Mouse (Mus musculus) effector memory CD4-positive, alpha-beta T cell, adult 7 months (primary cell): ENCODE measurements around the gene Haus8. TPM values are rescaled to one million over a fixed set of nuclear protein-coding genes. Genes with fewer than 3 reads are reported as not detected.

Source experiments
- polyA plus RNA-seq: library from polyadenylated mRNA; unstranded; fragments of 100-300 nt; shearing (Covaris generic); gene quantifications from one replicate; pipeline ENCODE4 v1.2.1, GENCODE M21; 2017

The Haus8 gene
- polyA plus RNA-seq: 23.1 TPM

GRCm38 (mm10) chr8:71272286-71273150 is at the start of gene Haus8, which contains the start of gene Myo9b:
Gene Haus8 (minus strand): TSS chr8:71272934.
Gene Myo9b (plus strand): TSS chr8:71272714.

Other genes starting within 250 kb of the Haus8 start
- 54.4 TPM for gene Myo9b, start 220 bp downstream of the Haus8 start, polyA plus RNA-seq
- gene Use1, start 93.9 kb upstream of the Haus8 start, polyA plus RNA-seq: 185 TPM
- 17.4 TPM for gene Ocel1, start 98.4 kb upstream of the Haus8 start, polyA plus RNA-seq
- 7.6 TPM for gene Nr2f6, start 109.0 kb upstream of the Haus8 start, polyA plus RNA-seq
- 0.29 TPM for gene Ushbp1, start 122.9 kb upstream of the Haus8 start, polyA plus RNA-seq
- gene Babam1, start 123.9 kb upstream of the Haus8 start, polyA plus RNA-seq: 87.6 TPM
- gene Ankle1, start 133.1 kb upstream of the Haus8 start, polyA plus RNA-seq: 0.20 TPM
- gene Abhd8, start 190.7 kb upstream of the Haus8 start, polyA plus RNA-seq: 112 TPM
- gene Mrpl34, start 192.0 kb upstream of the Haus8 start, polyA plus RNA-seq: 21.5 TPM
- gene Dda1, start 196.3 kb upstream of the Haus8 start, polyA plus RNA-seq: 143 TPM
- gene Ano8, start 213.0 kb upstream of the Haus8 start, polyA plus RNA-seq: 16.6 TPM
- 6.5 TPM for gene Gtpbp3, start 215.2 kb upstream of the Haus8 start, polyA plus RNA-seq
- not detected for gene Plvap, start 238.8 kb upstream of the Haus8 start, polyA plus RNA-seq